Mouse (Mus musculus): Measurements from ENCODE around the gene Gm10837. TPM values are rescaled to one million over a fixed set of nuclear protein-coding genes. Genes with fewer than 3 reads are reported as not detected.

Gm10837 gene
- polyA plus RNA-seq, 1 experiment from 2014 or later: not detected

- Histone ChIP-seq H3K27me3 (peaks cover 100% of the 10 kb centered on the region), H3K27ac (no peak overlapping the region), H3K4me2 (no peak overlapping the region), H3K9me3 (replicated peaks) (no peaks in the 10 kb centered on the region), H3K4me3 (replicated peaks) (no peak overlapping the region), H3K36me3 (no peaks in the 10 kb centered on the region), H3K4me1 (peaks cover 28% of the 10 kb centered on the region), H3K9ac (no peak overlapping the region)
- ATAC-seq (replicated peaks; ENCODE audit: low FRiP score): no peak
- WGBS: 41% methylated on average over 7 of the region's 7 CpGs
Observed at GRCm38 (mm10) chr14:122466756-122467362, 23.5 kb upstream of the Gm10837 start.

GRCm38 (mm10) chr14:122467926-122468841, 22.2 kb upstream of the Gm10837 start:
- Histone ChIP-seq H3K4me2 (no peak overlapping the region), H3K4me1 (peaks cover 25% of the 10 kb centered on the region), H3K27ac (no peak overlapping the region), H3K9ac (no peak overlapping the region), H3K9me3 (replicated peaks) (no peaks in the 10 kb centered on the region), H3K27me3 (peaks cover 100% of the 10 kb centered on the region), H3K4me3 (replicated peaks) (no peak overlapping the region), H3K36me3 (no peaks in the 10 kb centered on the region)
- 3% methylated on average over 23 of the region's 23 CpGs for WGBS
- no peak for ATAC-seq (replicated peaks; ENCODE audit: low FRiP score)

GRCm38 (mm10) chr14:122468971-122469755, 21.2 kb upstream of the Gm10837 start:
- H3K27ac ChIP-seq: no peak overlapping the region
- H3K36me3 ChIP-seq: no peaks in the 10 kb centered on the region
- H3K9ac ChIP-seq: no peak overlapping the region
- 1% methylated on average over 28 of the region's 28 CpGs for WGBS
- H3K4me2 ChIP-seq: no peak overlapping the region
- H3K9me3 ChIP-seq (replicated peaks): no peaks in the 10 kb centered on the region
- ATAC-seq (replicated peaks; ENCODE audit: low FRiP score): no peak
- H3K27me3 ChIP-seq: peaks cover 100% of the 10 kb centered on the region
- peaks cover 19% of the 10 kb centered on the region for H3K4me1 ChIP-seq
- H3K4me3 ChIP-seq (replicated peaks): no peak overlapping the region

GRCm38 (mm10) chr14:122471449-122472085, 18.8 kb upstream of the Gm10837 start:
- no peak overlapping the region for H3K4me2 ChIP-seq
- H3K4me3 ChIP-seq (replicated peaks): no peak overlapping the region
- no peaks in the 10 kb centered on the region for H3K36me3 ChIP-seq
- peaks cover 28% of the 10 kb centered on the region for H3K4me1 ChIP-seq
- no peaks in the 10 kb centered on the region for H3K9me3 ChIP-seq (replicated peaks)
- no peak overlapping the region for H3K9ac ChIP-seq
- no peak for ATAC-seq (replicated peaks; ENCODE audit: low FRiP score)
- no peak overlapping the region for H3K27ac ChIP-seq
- WGBS: 9% methylated on average over 31 of the region's 31 CpGs
- H3K27me3 ChIP-seq: peaks cover 100% of the 10 kb centered on the region

GRCm38 (mm10) chr14:122472161-122472560, 18.2 kb upstream of the Gm10837 start:
- Histone ChIP-seq H3K9ac (no peak overlapping the region), H3K4me1 (peaks cover 29% of the 10 kb centered on the region), H3K27ac (no peak overlapping the region), H3K27me3 (peaks cover 100% of the 10 kb centered on the region), H3K4me2 (no peak overlapping the region), H3K36me3 (no peaks in the 10 kb centered on the region), H3K4me3 (replicated peaks) (no peak overlapping the region), H3K9me3 (replicated peaks) (no peaks in the 10 kb centered on the region)
- no peak for ATAC-seq (replicated peaks; ENCODE audit: low FRiP score)
- WGBS: under 1% methylated on average over 13 of the region's 13 CpGs

GRCm38 (mm10) chr14:122472647-122473046, 17.7 kb upstream of the Gm10837 start:
- H3K9me3 ChIP-seq (replicated peaks): no peaks in the 10 kb centered on the region
- H3K27me3 ChIP-seq: peaks cover 100% of the 10 kb centered on the region
- H3K9ac ChIP-seq: no peak overlapping the region
- H3K27ac ChIP-seq: no peak overlapping the region
- H3K4me1 ChIP-seq: peaks cover 29% of the 10 kb centered on the region
- no peaks in the 10 kb centered on the region for H3K36me3 ChIP-seq
- ATAC-seq (replicated peaks; ENCODE audit: low FRiP score): no peak
- under 1% methylated on average over 5 of the region's 5 CpGs for WGBS
- no peak overlapping the region for H3K4me2 ChIP-seq
- no peak overlapping the region for H3K4me3 ChIP-seq (replicated peaks)

- H3K36me3 ChIP-seq: no peaks in the 10 kb centered on the region
- H3K4me1 ChIP-seq: peaks cover 29% of the 10 kb centered on the region
- H3K27ac ChIP-seq: no peak overlapping the region
- no peak overlapping the region for H3K9ac ChIP-seq
- no peak for ATAC-seq (replicated peaks; ENCODE audit: low FRiP score)
- H3K9me3 ChIP-seq (replicated peaks): no peaks in the 10 kb centered on the region
- no peak overlapping the region for H3K4me3 ChIP-seq (replicated peaks)
- whole genome bisulfite sequencing: under 1% methylated on average over 17 of the region's 17 CpGs
- H3K27me3 ChIP-seq: peaks cover 100% of the 10 kb centered on the region
- no peak overlapping the region for H3K4me2 ChIP-seq
Observed at GRCm38 (mm10) chr14:122473211-122473751, 17.1 kb upstream of the Gm10837 start.

GRCm38 (mm10) chr14:122474041-122474890, 16.1 kb upstream of the Gm10837 start:
- peak overlapping the region; percentile 44 for H3K4me3 ChIP-seq (replicated peaks)
- H3K27me3 ChIP-seq: peaks cover 99% of the 10 kb centered on the region
- peak; percentile 58 for ATAC-seq (replicated peaks; ENCODE audit: low FRiP score)
- no peak overlapping the region for H3K9ac ChIP-seq
- under 1% methylated on average over 57 of the region's 57 CpGs for WGBS
- no peaks in the 10 kb centered on the region for H3K9me3 ChIP-seq (replicated peaks)
- no peaks in the 10 kb centered on the region for H3K36me3 ChIP-seq
- H3K27ac ChIP-seq: no peak overlapping the region
- H3K4me2 ChIP-seq: peak overlapping the region; percentile 77
- peaks cover 32% of the 10 kb centered on the region for H3K4me1 ChIP-seq

- peaks cover 32% of the 10 kb centered on the region for H3K4me1 ChIP-seq
- H3K27ac ChIP-seq: no peak within 1 kb of the TSS
- H3K4me2 ChIP-seq: peak within 1 kb of the TSS; percentile 77
- H3K36me3 ChIP-seq: no peaks in the 10 kb centered on the region
- H3K9ac ChIP-seq: no peak within 1 kb of the TSS
- H3K4me3 ChIP-seq (replicated peaks): peak within 1 kb of the TSS; percentile 44
- WGBS: under 1% methylated on average over 50 of the region's 73 CpGs
- H3K27me3 ChIP-seq: peaks cover 98% of the 10 kb centered on the region
- H3K9me3 ChIP-seq (replicated peaks): no peaks in the 10 kb centered on the region
- ATAC-seq (replicated peaks; ENCODE audit: low FRiP score): peak; percentile 68
Observed at GRCm38 (mm10) chr14:122474891-122475556, 15.4 kb upstream of the Gm10837 start, which contains the start of gene Zic2. Gene Zic2 (plus strand): TSS chr14:122475435.

GRCm38 (mm10) chr14:122475557-122476040, 14.8 kb upstream of the Gm10837 start:
- peak overlapping the region; percentile 77 for H3K4me2 ChIP-seq
- no peak overlapping the region for H3K9ac ChIP-seq
- peak overlapping the region; percentile 44 for H3K4me3 ChIP-seq (replicated peaks)
- 0% methylated on average over 59 of the region's 65 CpGs for WGBS
- peak; percentile 52 for ATAC-seq (replicated peaks; ENCODE audit: low FRiP score)
- peaks cover 98% of the 10 kb centered on the region for H3K27me3 ChIP-seq
- no peaks in the 10 kb centered on the region for H3K36me3 ChIP-seq
- H3K9me3 ChIP-seq (replicated peaks): no peaks in the 10 kb centered on the region
- H3K4me1 ChIP-seq: peaks cover 32% of the 10 kb centered on the region
- H3K27ac ChIP-seq: no peak overlapping the region
